Mouse (Mus musculus) neural tube, embryonic 13.5 days (tissue): ENCODE results near the gene Enpep. TPM values are rescaled to one million over a fixed set of nuclear protein-coding genes. Genes with fewer than 3 reads are reported as not detected.

Experiments used
- ATAC-seq: fragments of 200-750 bp; cut with Nextera tagmentation; 2 replicates; pipeline ENCODE4 v1.8.0; 2017; ENCODE audit warnings: low read depth, mild to moderate bottlenecking, moderate TSS enrichment, moderate library complexity
- H3K27ac ChIP-seq: fragments of 300-500 bp; sonication (generic); replicated peaks from 2 replicates; pipeline ENCODE4 v1.5.1; 2015; ENCODE audit warnings: moderate library complexity, mild to moderate bottlenecking, inconsistent platforms
- H3K27me3 ChIP-seq: fragments of 300-500 bp; sonication (generic); 2 replicates; pipeline ENCODE4 v1.6.1; 2015; ENCODE audit warnings: mild to moderate bottlenecking, inconsistent platforms
- H3K36me3 ChIP-seq: fragments of 300-500 bp; sonication (generic); 2 replicates; pipeline ENCODE4 v1.6.1; 2015; ENCODE audit warnings: mild to moderate bottlenecking, inconsistent platforms
- H3K4me1 ChIP-seq: fragments of 300-500 bp; sonication (generic); replicated peaks from 2 replicates; pipeline ENCODE4 v1.6.1; 2015; ENCODE audit warnings: inconsistent platforms
- H3K4me2 ChIP-seq: fragments of 300-500 bp; sonication (generic); 2 replicates; pipeline ENCODE4 v1.6.1; 2015; ENCODE audit warnings: inconsistent platforms, mild to moderate bottlenecking, moderate library complexity
- H3K4me3 ChIP-seq: fragments of 300-500 bp; sonication (generic); 2 replicates; pipeline ENCODE4 v1.5.1; 2015; ENCODE audit warnings: mild to moderate bottlenecking, inconsistent platforms
- H3K9ac ChIP-seq: fragments of 300-500 bp; sonication (generic); 2 replicates; pipeline ENCODE4 v1.6.1; 2015; ENCODE audit warnings: moderate library complexity, mild to moderate bottlenecking, inconsistent platforms
- H3K9me3 ChIP-seq: fragments of 300-500 bp; sonication (generic); 2 replicates; pipeline ENCODE4 v1.6.1; 2016; ENCODE audit warnings: inconsistent platforms
- WGBS: fragments of 180-500 bp; shearing (Covaris S2); methylation state at CpG from one replicate; pipeline ENCODE4 v1.1.7; 2015; 5-methylcytosine and 5-hydroxymethylcytosine counted together
- polyA plus RNA-seq: library from polyadenylated mRNA; unstranded; fragments of >200 nt; fragmentation: Nextera tagmentation; extraction: Ambion mirVana; gene quantifications from 2 replicates; pipeline ENCODE4 v1.2.1, GENCODE M21; 2015

Enpep gene
- polyA plus RNA-seq, 1 experiment from 2014 or later: 2.1 TPM

DNA sequence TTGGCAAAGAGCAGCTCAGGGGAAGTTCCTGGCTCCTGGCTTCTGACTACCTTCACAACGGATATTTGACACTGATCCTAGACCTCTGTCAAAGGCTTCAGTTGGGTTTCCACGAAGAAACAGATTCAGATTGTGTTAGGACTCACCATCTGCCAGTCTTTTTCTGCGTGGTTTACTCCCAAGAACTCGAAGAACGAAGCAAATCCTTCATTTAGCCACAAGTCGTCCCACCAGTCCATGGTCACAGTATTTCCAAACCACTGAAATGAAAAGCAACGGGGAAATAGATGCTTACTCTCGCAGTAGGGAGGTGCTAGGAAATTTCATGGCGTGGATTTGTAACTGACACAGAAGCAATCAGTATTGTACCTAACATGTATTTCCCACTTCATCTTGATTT is 23.6 kb downstream of the Enpep start:
- WGBS: 80% methylated on average over 9 of the region's 9 CpGs
- H3K9me3 ChIP-seq: no peaks in the 10 kb centered on the region
- H3K4me1 ChIP-seq: peaks cover 10% of the 10 kb centered on the region
- no peak overlapping the region for H3K4me3 ChIP-seq
- H3K9ac ChIP-seq: no peak overlapping the region
- H3K27ac ChIP-seq: no peak overlapping the region
- no peak overlapping the region for H3K4me2 ChIP-seq
- H3K27me3 ChIP-seq: no peaks in the 10 kb centered on the region
- ATAC-seq: no peak
- H3K36me3 ChIP-seq: no peaks in the 10 kb centered on the region

DNA sequence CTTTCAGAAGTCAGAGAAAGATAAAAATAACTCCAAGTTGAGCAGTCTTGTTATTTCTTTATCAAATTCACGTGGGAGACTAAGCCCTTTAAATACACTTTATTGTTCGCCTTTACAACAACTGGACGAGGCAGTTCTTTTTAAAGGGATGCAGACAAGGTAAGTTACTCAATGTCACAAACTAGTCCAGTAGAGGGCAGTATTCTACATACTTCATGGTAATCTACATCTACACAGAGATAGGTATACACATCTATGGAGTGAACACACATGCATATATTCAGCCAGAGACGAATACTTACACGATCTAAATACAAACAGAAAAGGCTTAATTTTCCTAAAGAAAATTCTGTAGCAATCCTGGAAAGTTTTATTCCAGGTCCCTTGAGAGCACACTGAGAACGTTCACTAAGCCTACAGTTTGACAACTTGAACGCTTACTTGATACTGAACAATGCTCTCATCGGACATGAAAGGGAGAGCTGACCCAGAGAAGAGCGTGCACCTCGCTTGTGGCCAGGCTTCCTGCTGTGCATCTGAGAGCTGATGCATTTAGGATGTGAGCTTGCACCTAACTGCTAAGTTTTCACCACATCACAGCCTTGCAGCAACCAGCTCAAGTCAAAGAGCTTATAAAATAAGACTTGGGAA is 24.3 kb downstream of the Enpep start:
- Histone ChIP-seq H3K9me3 (no peaks in the 10 kb centered on the region), H3K27me3 (no peaks in the 10 kb centered on the region), H3K4me2 (no peak overlapping the region), H3K9ac (no peak overlapping the region), H3K4me3 (no peak overlapping the region), H3K27ac (no peak overlapping the region), H3K4me1 (peaks cover 10% of the 10 kb centered on the region), H3K36me3 (no peaks in the 10 kb centered on the region)
- peak; percentile 84; the same call in 1 of the 2 replicates for ATAC-seq
- 47% methylated on average over 10 of the region's 10 CpGs for WGBS

DNA sequence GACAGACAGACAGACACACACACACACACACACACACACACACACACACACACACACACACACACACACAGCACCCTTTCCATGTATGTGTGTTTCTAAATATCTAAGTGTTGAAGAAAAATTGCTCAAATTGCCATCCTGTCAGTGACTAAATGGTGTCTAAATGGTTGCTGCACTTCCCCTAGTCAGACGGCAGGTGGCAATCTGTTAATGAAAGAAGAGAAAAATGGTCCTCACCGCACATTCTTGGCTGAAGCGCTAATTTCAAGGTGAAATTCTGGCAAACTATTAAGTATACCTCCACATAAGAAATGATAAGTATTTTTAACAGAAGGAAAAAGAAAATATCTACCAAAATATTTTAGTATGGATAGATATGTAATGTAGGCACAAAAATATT is 28.6 kb downstream of the Enpep start:
- Histone ChIP-seq H3K36me3 (no peaks in the 10 kb centered on the region), H3K4me2 (no peak overlapping the region), H3K27me3 (no peaks in the 10 kb centered on the region), H3K27ac (no peak overlapping the region), H3K4me3 (no peak overlapping the region), H3K4me1 (no peaks in the 10 kb centered on the region), H3K9me3 (no peaks in the 10 kb centered on the region), H3K9ac (no peak overlapping the region)
- no peak for ATAC-seq
- WGBS: 11% methylated on average over 3 of the region's 3 CpGs

- WGBS: 76% methylated on average over 1 of the region's 1 CpGs
- H3K4me3 ChIP-seq: no peak overlapping the region
- no peak for ATAC-seq
Observed at GRCm38 (mm10) chr3:129299874-129300273, 32.6 kb downstream of the Enpep start.

DNA sequence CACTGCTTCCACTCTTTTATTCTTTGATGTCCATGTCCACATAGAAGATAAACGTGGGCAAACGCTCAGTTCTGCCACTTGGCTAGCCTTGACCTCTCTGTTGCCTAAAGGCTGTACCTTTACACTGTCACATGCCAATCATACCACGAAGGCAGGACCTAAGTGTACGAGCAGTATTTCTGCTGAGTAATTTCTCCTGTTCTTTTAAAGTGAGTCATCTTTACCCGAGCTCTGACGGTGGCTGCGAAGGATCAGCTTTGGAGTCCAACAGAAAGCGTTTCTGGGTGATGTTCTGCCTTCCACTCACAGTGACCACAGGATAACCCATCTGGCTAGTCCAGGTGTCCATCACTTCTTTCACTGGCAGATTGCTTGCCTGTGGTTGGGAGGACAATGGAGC is 33.9 kb downstream of the Enpep start:
- 87% methylated on average over 8 of the region's 8 CpGs for WGBS
- ATAC-seq: no peak

More at GRCm38 (mm10) chr3:129299874-129300273, 32.6 kb downstream of the Enpep start:
- Histone ChIP-seq H3K9ac (no peak overlapping the region), H3K9me3 (no peaks in the 10 kb centered on the region), H3K27ac (no peak overlapping the region), H3K4me2 (no peak overlapping the region), H3K4me1 (no peaks in the 10 kb centered on the region), H3K27me3 (no peaks in the 10 kb centered on the region), H3K36me3 (no peaks in the 10 kb centered on the region)

GRCm38 (mm10) chr3:129296994-129297393 is 35.5 kb downstream of the Enpep start:
- Histone ChIP-seq H3K9ac (no peak overlapping the region), H3K27me3 (no peaks in the 10 kb centered on the region), H3K4me3 (no peak overlapping the region), H3K36me3 (no peaks in the 10 kb centered on the region), H3K4me2 (no peak overlapping the region), H3K4me1 (no peaks in the 10 kb centered on the region), H3K9me3 (no peaks in the 10 kb centered on the region), H3K27ac (no peak overlapping the region)
- ATAC-seq: no peak
- WGBS: 76% methylated on average over 5 of the region's 5 CpGs

More for the DNA sequence above, 33.9 kb downstream of the Enpep start:
- Histone ChIP-seq H3K4me2 (no peak overlapping the region), H3K27me3 (no peaks in the 10 kb centered on the region), H3K9me3 (no peaks in the 10 kb centered on the region), H3K27ac (no peak overlapping the region), H3K4me1 (no peaks in the 10 kb centered on the region), H3K9ac (no peak overlapping the region), H3K4me3 (no peak overlapping the region), H3K36me3 (no peaks in the 10 kb centered on the region)

- no peak overlapping the region for H3K4me2 ChIP-seq
- no peaks in the 10 kb centered on the region for H3K9me3 ChIP-seq
- no peak overlapping the region for H3K27ac ChIP-seq
- no peaks in the 10 kb centered on the region for H3K4me1 ChIP-seq
- no peak overlapping the region for H3K4me3 ChIP-seq
- H3K36me3 ChIP-seq: no peaks in the 10 kb centered on the region
- H3K27me3 ChIP-seq: no peaks in the 10 kb centered on the region
- no peak overlapping the region for H3K9ac ChIP-seq
- WGBS: 54% methylated on average over 2 of the region's 2 CpGs
- no peak for ATAC-seq
Observed at GRCm38 (mm10) chr3:129295883-129296282, 36.6 kb downstream of the Enpep start.

- no peaks in the 10 kb centered on the region for H3K27me3 ChIP-seq
- no peak for ATAC-seq
- H3K9ac ChIP-seq: no peak overlapping the region
- 74% methylated on average over 8 of the region's 8 CpGs for WGBS
- no peak overlapping the region for H3K4me3 ChIP-seq
- H3K36me3 ChIP-seq: no peaks in the 10 kb centered on the region
- no peaks in the 10 kb centered on the region for H3K9me3 ChIP-seq
- no peaks in the 10 kb centered on the region for H3K4me1 ChIP-seq
- H3K4me2 ChIP-seq: no peak overlapping the region
- no peak overlapping the region for H3K27ac ChIP-seq
Observed at GRCm38 (mm10) chr3:129289536-129289935, 43.0 kb downstream of the Enpep start.

DNA sequence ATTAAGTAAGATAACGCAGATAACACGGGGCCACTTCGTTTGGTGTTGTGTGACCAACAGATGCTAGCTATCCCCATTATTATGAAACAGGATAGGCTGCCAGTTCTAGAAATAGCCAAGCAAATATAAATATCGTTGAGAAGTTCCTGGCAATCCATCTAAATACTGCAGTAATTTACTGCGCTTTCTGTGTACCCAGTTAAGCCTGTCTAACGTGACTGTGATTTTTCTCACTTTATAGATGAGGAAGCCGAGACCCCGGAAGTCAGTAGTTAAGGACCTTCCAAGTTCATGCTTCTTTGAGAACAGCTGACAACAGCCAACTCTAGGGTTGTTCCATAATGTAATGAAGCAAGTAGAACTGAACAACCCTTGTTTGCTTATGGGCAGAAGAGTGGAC is 45.4 kb downstream of the Enpep start:
- 87% methylated on average over 8 of the region's 8 CpGs for WGBS
- H3K27ac ChIP-seq: no peak overlapping the region
- H3K4me2 ChIP-seq: no peak overlapping the region
- no peak for ATAC-seq
- no peak overlapping the region for H3K9ac ChIP-seq
- H3K27me3 ChIP-seq: no peaks in the 10 kb centered on the region
- H3K4me1 ChIP-seq: no peaks in the 10 kb centered on the region
- no peaks in the 10 kb centered on the region for H3K36me3 ChIP-seq
- no peak overlapping the region for H3K4me3 ChIP-seq
- no peaks in the 10 kb centered on the region for H3K9me3 ChIP-seq

- 76% methylated on average over 7 of the region's 7 CpGs for WGBS
- ATAC-seq: no peak
- no peak overlapping the region for H3K9ac ChIP-seq
- no peaks in the 10 kb centered on the region for H3K4me1 ChIP-seq
- no peaks in the 10 kb centered on the region for H3K9me3 ChIP-seq
- no peak overlapping the region for H3K4me3 ChIP-seq
- no peak overlapping the region for H3K4me2 ChIP-seq
- no peak overlapping the region for H3K27ac ChIP-seq
- no peaks in the 10 kb centered on the region for H3K27me3 ChIP-seq
- no peaks in the 10 kb centered on the region for H3K36me3 ChIP-seq
Observed at GRCm38 (mm10) chr3:129286426-129286825, 46.1 kb downstream of the Enpep start.

DNA sequence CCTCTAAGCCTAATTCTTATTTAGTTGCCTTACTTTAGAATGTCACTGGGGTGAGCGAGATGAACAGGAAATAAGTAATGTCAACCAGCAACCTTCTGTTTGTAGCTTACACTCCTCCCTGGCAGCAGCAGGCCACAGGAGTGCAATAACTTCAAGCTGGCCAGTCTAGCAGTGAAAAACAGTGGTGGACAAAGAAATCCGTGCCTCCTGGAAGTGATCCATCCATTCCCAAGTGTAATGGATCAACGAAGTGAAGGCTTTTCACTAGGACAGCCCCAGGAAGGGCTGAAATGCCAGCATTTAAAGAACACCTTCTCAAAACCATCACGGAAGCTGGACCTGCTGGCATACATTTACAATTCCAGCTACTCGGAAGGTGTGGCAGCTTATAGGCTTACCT is 48.2 kb downstream of the Enpep start:
- Histone ChIP-seq H3K4me2 (no peak overlapping the region), H3K27ac (no peak overlapping the region), H3K4me3 (no peak overlapping the region), H3K4me1 (no peaks in the 10 kb centered on the region), H3K27me3 (no peaks in the 10 kb centered on the region), H3K9me3 (no peaks in the 10 kb centered on the region), H3K36me3 (no peaks in the 10 kb centered on the region), H3K9ac (no peak overlapping the region)
- 79% methylated on average over 5 of the region's 5 CpGs for WGBS
- no peak for ATAC-seq

DNA sequence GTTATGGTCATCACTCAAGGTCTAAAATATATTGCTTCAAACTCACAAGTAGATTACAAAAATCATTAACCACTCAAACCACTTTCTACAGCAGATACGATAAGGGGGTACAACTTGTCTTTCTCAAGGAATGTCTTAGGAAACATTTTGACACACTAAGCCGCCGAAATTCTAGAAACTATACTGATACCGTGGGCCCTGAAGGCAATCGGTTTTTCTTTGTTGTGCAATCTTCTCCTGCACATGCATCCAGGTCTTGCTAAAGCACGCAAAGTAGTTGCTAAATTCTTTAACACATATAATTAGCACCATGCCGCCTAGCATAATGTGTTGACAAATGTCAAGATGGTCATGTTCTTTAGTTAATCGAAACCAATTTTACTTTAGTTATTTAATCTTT is 53.1 kb downstream of the Enpep start:
- Histone ChIP-seq H3K9me3 (no peaks in the 10 kb centered on the region), H3K4me2 (no peak overlapping the region), H3K9ac (no peak overlapping the region), H3K27me3 (no peaks in the 10 kb centered on the region), H3K4me3 (no peak overlapping the region), H3K36me3 (no peaks in the 10 kb centered on the region), H3K4me1 (no peaks in the 10 kb centered on the region), H3K27ac (no peak overlapping the region)
- WGBS: 95% methylated on average over 8 of the region's 8 CpGs
- ATAC-seq: no peak

GRCm38 (mm10) chr3:129273156-129273831 is 59.2 kb downstream of the Enpep start:
- no peaks in the 10 kb centered on the region for H3K36me3 ChIP-seq
- WGBS: 86% methylated on average over 6 of the region's 6 CpGs
- H3K9ac ChIP-seq: no peak overlapping the region
- no peak overlapping the region for H3K27ac ChIP-seq
- H3K9me3 ChIP-seq: no peaks in the 10 kb centered on the region
- H3K27me3 ChIP-seq: no peaks in the 10 kb centered on the region
- H3K4me3 ChIP-seq: no peak overlapping the region
- no peak overlapping the region for H3K4me2 ChIP-seq
- ATAC-seq: no peak
- no peaks in the 10 kb centered on the region for H3K4me1 ChIP-seq
